Mouse (Mus musculus) midbrain, embryonic 13.5 days (tissue): Measurements from ENCODE around the gene Prmt2. TPM values are rescaled to one million over a fixed set of nuclear protein-coding genes. Genes with fewer than 3 reads are reported as not detected.

Source experiments
- ATAC-seq: fragments of 200-750 bp; cut with Nextera tagmentation; 2 replicates; pipeline ENCODE4 v1.8.0; 2017; ENCODE audit warnings: mild to moderate bottlenecking, moderate TSS enrichment, moderate library complexity
- H3K27ac ChIP-seq: fragments of 300-500 bp; sonication (generic); 2 replicates; pipeline ENCODE4 v1.5.1; 2015; ENCODE audit warnings: inconsistent platforms, mild to moderate bottlenecking, moderate library complexity
- H3K27me3 ChIP-seq: fragments of 300-500 bp; sonication (generic); 2 replicates; pipeline ENCODE4 v1.6.1; 2015; ENCODE audit warnings: mild to moderate bottlenecking, inconsistent platforms
- H3K36me3 ChIP-seq: fragments of 300-500 bp; sonication (generic); 2 replicates; pipeline ENCODE4 v1.6.1; 2015; ENCODE audit warnings: mild to moderate bottlenecking, inconsistent platforms
- H3K4me1 ChIP-seq: fragments of 300-500 bp; sonication (generic); replicated peaks from 2 replicates; pipeline ENCODE4 v1.6.1; 2015; ENCODE audit warnings: inconsistent platforms
- H3K4me2 ChIP-seq: fragments of 300-500 bp; sonication (generic); replicated peaks from 2 replicates; pipeline ENCODE4 v1.6.1; 2015; ENCODE audit warnings: moderate library complexity, mild to moderate bottlenecking, inconsistent platforms
- H3K4me3 ChIP-seq: fragments of 300-500 bp; sonication (generic); replicated peaks from 2 replicates; pipeline ENCODE4 v1.5.1; 2015; ENCODE audit warnings: mild to moderate bottlenecking, inconsistent platforms
- H3K9ac ChIP-seq: fragments of 300-500 bp; sonication (generic); replicated peaks from 2 replicates; pipeline ENCODE4 v1.6.1; 2015; ENCODE audit warnings: mild to moderate bottlenecking, inconsistent platforms
- H3K9me3 ChIP-seq: fragments of 300-500 bp; sonication (generic); 2 replicates; pipeline ENCODE4 v1.6.1; 2016; ENCODE audit warnings: mild to moderate bottlenecking, inconsistent platforms
- WGBS: fragments of 180-500 bp; shearing (Covaris S2); methylation state at CpG from one replicate; pipeline ENCODE4 v1.1.7; 2015; 5-methylcytosine and 5-hydroxymethylcytosine counted together
- polyA plus RNA-seq: library from polyadenylated mRNA; unstranded; fragments of >200 nt; fragmentation: Nextera tagmentation; extraction: Ambion mirVana; gene quantifications from 2 replicates; pipeline ENCODE4 v1.2.1, GENCODE M21; 2015

Prmt2 gene
- polyA plus RNA-seq = 270 and 275 TPM in 2 replicates

DNA sequence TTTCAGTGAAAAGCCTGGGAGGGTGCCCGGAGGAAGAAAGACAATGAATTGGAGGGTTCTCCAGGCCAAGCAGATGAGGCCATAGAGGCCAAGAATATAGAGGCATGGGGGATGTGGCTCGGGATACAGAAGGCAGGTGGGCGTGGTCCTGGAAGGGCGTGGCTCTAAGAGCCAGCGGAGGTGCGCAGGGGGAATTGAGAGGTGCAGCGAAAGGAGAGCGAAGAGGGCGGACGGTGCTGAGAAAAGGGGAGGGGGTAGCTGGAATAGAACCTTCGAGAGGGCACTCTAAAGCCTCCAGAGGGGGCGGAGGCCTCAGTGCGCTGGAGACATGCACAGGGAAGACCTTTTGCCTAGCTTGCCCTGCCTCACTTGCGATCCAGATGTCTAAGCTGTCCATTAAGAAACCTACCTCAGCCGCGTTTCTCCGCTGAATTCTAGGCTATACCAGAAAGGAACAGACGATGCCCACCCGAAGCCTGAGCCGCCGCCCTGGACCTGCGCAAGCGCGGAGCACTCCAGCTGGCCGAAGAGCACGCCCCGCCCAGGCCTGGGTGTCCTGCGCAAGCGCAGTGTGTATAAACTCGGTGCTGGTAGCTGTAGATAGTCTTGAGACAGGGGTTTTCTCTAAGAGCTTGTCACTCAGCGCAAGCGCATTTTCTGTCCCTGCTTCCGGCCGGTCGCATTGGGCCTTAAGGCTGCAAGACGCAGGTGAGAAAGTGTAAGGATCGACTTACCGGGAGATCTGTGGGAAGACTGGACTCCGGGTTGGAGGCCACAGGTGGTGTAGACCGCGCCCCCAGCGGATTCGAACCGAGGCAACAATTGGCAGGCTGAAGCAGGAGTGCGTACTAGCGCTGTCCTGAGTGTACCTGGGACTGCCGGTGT lies at the start of gene Prmt2:
Prmt2 (minus strand) TSS at position 525 of the 885 bp plus-strand sequence.
- Histone ChIP-seq H3K27ac (peak within 1 kb of the TSS; percentile 96), H3K4me1 (peaks cover 29% of the 10 kb centered on the region), H3K9ac (peak within 1 kb of the TSS; percentile 84), H3K4me2 (peak within 1 kb of the TSS; percentile 63), H3K4me3 (peak within 1 kb of the TSS; percentile 74), H3K36me3 (peaks cover 5% of the 10 kb centered on the region), H3K9me3 (no peaks in the 10 kb centered on the region), H3K27me3 (no peaks in the 10 kb centered on the region)
- WGBS = under 1% methylated on average over 47 of the region's 47 CpGs
- peak; percentile 99 for ATAC-seq

- no peak overlapping the region for H3K9ac ChIP-seq
- WGBS = 68% methylated on average over 5 of the region's 5 CpGs
- no peak for ATAC-seq
- no peak overlapping the region for H3K4me3 ChIP-seq
- no peak overlapping the region for H3K4me2 ChIP-seq
- no peak overlapping the region for H3K27ac ChIP-seq
- H3K9me3 ChIP-seq = no peaks in the 10 kb centered on the region
- no peaks in the 10 kb centered on the region for H3K4me1 ChIP-seq
- peaks cover 88% of the 10 kb centered on the region for H3K36me3 ChIP-seq
- H3K27me3 ChIP-seq = no peaks in the 10 kb centered on the region
These were observed 41.0 kb upstream of the Prmt2 start for GRCm38 (mm10) chr10:76278541-76279097.

GRCm38 (mm10) chr10:76275256-76275655 lies 37.6 kb upstream of the Prmt2 start:
- WGBS = 85% methylated on average over 10 of the region's 10 CpGs
- H3K36me3 ChIP-seq = peaks cover 88% of the 10 kb centered on the region

GRCm38 (mm10) chr10:76271238-76271637 lies 33.6 kb upstream of the Prmt2 start:
- ATAC-seq = no peak
- peaks cover 89% of the 10 kb centered on the region for H3K36me3 ChIP-seq
- H3K9me3 ChIP-seq = no peaks in the 10 kb centered on the region
- no peaks in the 10 kb centered on the region for H3K27me3 ChIP-seq
- H3K4me3 ChIP-seq = no peak overlapping the region
- WGBS = 54% methylated on average over 8 of the region's 8 CpGs
- no peak overlapping the region for H3K4me2 ChIP-seq
- no peak overlapping the region for H3K27ac ChIP-seq
- no peaks in the 10 kb centered on the region for H3K4me1 ChIP-seq
- no peak overlapping the region for H3K9ac ChIP-seq

More at GRCm38 (mm10) chr10:76275256-76275655, 37.6 kb upstream of the Prmt2 start:
- no peaks in the 10 kb centered on the region for H3K9me3 ChIP-seq
- H3K27ac ChIP-seq = no peak overlapping the region
- no peak overlapping the region for H3K4me2 ChIP-seq
- no peak overlapping the region for H3K9ac ChIP-seq
- no peak overlapping the region for H3K4me3 ChIP-seq
- no peaks in the 10 kb centered on the region for H3K4me1 ChIP-seq
- ATAC-seq = no peak
- H3K27me3 ChIP-seq = no peaks in the 10 kb centered on the region

- H3K9me3 ChIP-seq = no peaks in the 10 kb centered on the region
- no peak overlapping the region for H3K4me2 ChIP-seq
- no peak overlapping the region for H3K4me3 ChIP-seq
- H3K9ac ChIP-seq = no peak overlapping the region
- no peaks in the 10 kb centered on the region for H3K27me3 ChIP-seq
- no peak for ATAC-seq
- peaks cover 38% of the 10 kb centered on the region for H3K36me3 ChIP-seq
- WGBS = 67% methylated on average over 4 of the region's 4 CpGs
- no peak overlapping the region for H3K27ac ChIP-seq
- H3K4me1 ChIP-seq = peaks cover 4% of the 10 kb centered on the region; the same call in 1 of the 2 replicates
These were observed 24.8 kb upstream of the Prmt2 start for GRCm38 (mm10) chr10:76262431-76262830.

- Histone ChIP-seq H3K4me1 (peaks cover 4% of the 10 kb centered on the region; the same call in 1 of the 2 replicates), H3K4me2 (no peak overlapping the region), H3K36me3 (peaks cover 31% of the 10 kb centered on the region), H3K9me3 (no peaks in the 10 kb centered on the region), H3K4me3 (no peak overlapping the region), H3K9ac (no peak overlapping the region), H3K27me3 (no peaks in the 10 kb centered on the region), H3K27ac (no peak overlapping the region)
- 0 out of 2 replicates have a peak, but pooled peaks have one; percentile 32 for ATAC-seq
- 85% methylated on average over 3 of the region's 3 CpGs for WGBS
These were observed 23.8 kb upstream of the Prmt2 start for GRCm38 (mm10) chr10:76261447-76261846.

DNA sequence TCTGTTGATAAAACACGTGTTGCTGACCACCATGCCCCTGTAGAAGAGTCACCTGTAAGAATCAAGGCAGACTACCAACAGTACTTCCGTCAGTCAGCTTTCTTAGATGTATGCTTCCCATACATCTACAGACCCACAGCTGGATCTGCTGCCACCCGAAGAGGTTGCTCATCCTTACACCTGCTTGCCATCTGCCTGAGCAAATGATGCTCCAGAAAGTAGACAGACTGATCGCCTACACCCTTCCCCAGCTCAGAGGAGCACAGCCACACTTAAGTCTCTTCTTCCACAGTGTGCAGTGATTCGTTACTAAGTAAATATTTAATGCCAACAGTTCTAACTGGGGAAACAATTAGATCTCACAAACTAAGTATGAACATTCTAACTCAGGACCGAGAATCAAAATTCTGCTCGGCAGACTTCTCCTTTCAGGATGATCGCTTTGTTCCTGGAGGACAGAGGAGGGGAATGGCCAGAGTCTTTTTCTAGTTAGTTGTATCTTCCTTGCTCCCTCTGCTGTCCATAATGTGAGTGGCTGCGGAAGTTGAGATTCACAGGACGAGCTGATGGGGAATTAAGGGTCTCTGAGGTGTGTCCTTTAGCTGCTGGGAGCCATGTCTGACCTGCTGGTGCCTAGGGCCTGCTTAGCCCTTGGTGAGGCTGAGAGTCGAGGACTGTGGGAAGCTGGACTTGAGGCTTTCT lies 22.8 kb upstream of the Prmt2 start:
- Histone ChIP-seq H3K4me1 (peaks cover 4% of the 10 kb centered on the region; the same call in 1 of the 2 replicates), H3K4me2 (no peak overlapping the region), H3K4me3 (no peak overlapping the region), H3K27me3 (no peaks in the 10 kb centered on the region), H3K27ac (no peak overlapping the region), H3K9ac (no peak overlapping the region), H3K9me3 (no peaks in the 10 kb centered on the region), H3K36me3 (peaks cover 23% of the 10 kb centered on the region)
- 59% methylated on average over 11 of the region's 11 CpGs for whole genome bisulfite sequencing
- no peak; the same call in 1 of the 2 replicates for ATAC-seq

DNA sequence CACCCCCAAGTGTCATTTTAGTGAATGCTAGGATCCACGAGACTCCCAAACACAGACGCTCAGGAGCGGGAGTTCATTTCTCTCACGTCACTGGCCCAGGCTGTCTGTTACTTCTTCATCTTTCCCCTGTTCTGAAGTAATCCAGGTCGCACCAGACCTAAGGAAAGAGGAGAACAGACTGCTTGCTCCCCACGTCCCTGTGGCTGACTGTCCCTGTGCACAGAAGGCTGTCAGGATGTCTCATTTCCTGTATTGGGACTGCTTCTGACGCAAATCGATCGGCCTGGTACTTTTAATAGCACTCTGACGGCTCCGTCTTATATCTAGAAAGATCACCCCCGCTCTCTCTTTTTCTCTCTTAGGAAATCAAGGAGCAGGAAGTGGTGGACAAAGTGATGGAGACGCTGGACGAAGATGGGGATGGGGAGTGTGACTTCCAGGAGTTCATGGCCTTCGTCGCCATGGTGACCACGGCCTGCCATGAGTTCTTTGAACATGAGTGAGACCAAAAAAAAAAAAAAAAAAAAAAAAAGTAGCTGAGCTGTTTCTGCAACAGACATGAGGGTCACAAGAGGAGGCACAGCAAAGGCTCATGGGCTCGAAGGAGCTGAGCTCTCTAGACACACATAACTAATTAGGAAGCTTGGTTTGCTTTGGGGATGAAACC lies 22.0 kb upstream of the Prmt2 start:
- Histone ChIP-seq H3K4me1 (peaks cover 4% of the 10 kb centered on the region; the same call in 1 of the 2 replicates), H3K27me3 (no peaks in the 10 kb centered on the region), H3K4me2 (no peak overlapping the region), H3K9me3 (no peaks in the 10 kb centered on the region), H3K9ac (no peak overlapping the region), H3K36me3 (peaks cover 15% of the 10 kb centered on the region), H3K4me3 (no peak overlapping the region), H3K27ac (no peak overlapping the region)
- ATAC-seq = no peak
- WGBS = 76% methylated on average over 18 of the region's 18 CpGs

- Histone ChIP-seq H3K27ac (no peak overlapping the region), H3K36me3 (peaks cover 5% of the 10 kb centered on the region), H3K9me3 (no peaks in the 10 kb centered on the region), H3K27me3 (no peaks in the 10 kb centered on the region), H3K9ac (no peak overlapping the region), H3K4me2 (no peak overlapping the region), H3K4me3 (no peak overlapping the region), H3K4me1 (peaks cover 4% of the 10 kb centered on the region; the same call in 1 of the 2 replicates)
- ATAC-seq = no peak
- 88% methylated on average over 12 of the region's 12 CpGs for WGBS
These were observed 20.2 kb upstream of the Prmt2 start for GRCm38 (mm10) chr10:76257719-76258390.

DNA sequence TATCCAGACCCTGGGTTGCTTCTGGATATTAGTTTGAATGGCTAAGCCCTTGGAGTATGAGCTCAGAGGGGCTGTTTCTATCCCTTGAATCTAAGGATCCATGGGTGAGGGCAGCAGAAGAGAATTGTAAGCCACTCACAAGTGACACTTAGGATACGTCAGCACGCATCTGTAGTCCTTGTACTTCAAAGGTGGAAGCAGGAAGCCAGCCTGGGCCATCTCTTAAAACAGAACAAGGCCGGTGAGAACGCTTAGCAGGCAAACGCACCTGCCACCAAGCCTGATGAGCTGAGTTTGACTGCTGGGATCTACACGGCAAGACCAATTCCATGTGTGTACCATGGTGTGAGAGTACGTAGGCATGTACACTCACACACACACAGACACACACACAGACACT lies 19.6 kb upstream of the Prmt2 start:
- H3K9ac ChIP-seq = no peak overlapping the region
- ATAC-seq = no peak
- no peaks in the 10 kb centered on the region for H3K27me3 ChIP-seq
- H3K4me3 ChIP-seq = no peak overlapping the region
- WGBS = 94% methylated on average over 7 of the region's 7 CpGs
- no peaks in the 10 kb centered on the region for H3K9me3 ChIP-seq
- H3K4me2 ChIP-seq = no peak overlapping the region
- no peak overlapping the region for H3K27ac ChIP-seq
- H3K36me3 ChIP-seq = peaks cover 2% of the 10 kb centered on the region
- peaks cover 4% of the 10 kb centered on the region; the same call in 1 of the 2 replicates for H3K4me1 ChIP-seq

DNA sequence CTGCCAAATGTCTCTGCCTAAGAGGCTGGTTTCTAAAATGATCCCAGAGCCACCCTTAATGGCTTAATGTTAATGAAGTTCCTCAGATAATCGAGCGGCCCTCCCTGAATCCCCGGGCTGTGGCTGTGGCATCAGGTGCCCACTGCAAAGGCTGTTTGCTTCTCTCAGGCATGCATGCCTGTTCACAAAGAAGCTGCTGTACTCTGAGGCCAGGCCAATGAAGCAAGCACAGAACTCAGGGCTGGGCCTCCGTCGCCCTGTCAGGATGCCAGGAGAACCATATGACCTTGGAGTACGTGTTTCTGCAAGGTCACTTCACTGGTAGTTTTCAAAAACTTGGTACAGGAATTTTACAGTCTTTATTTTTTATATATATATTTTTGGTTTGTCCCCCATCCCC lies 18.0 kb upstream of the Prmt2 start:
- H3K4me3 ChIP-seq = no peak overlapping the region
- H3K27ac ChIP-seq = no peak overlapping the region
- ATAC-seq = no peak
- no peaks in the 10 kb centered on the region for H3K36me3 ChIP-seq
- WGBS = 81% methylated on average over 6 of the region's 6 CpGs
- no peaks in the 10 kb centered on the region for H3K9me3 ChIP-seq
- H3K4me2 ChIP-seq = no peak overlapping the region
- H3K27me3 ChIP-seq = no peaks in the 10 kb centered on the region
- H3K4me1 ChIP-seq = peaks cover 4% of the 10 kb centered on the region; the same call in 1 of the 2 replicates
- H3K9ac ChIP-seq = no peak overlapping the region
